Mouse (Mus musculus): ENCODE measurements around the gene Ppia.

GRCm38 (mm10) chr11:6415551-6416404 lies 535 bp downstream of the Ppia start:
- TF ChIP-seq POLR2A (IDR thresholded peaks at IDR 0.05; ENCODE audit: low read depth, low read length) (peak; percentile 91), CTCF (IDR thresholded peaks at IDR 0.05; ENCODE audit: extremely low read depth, insufficient read depth, insufficient read length, insufficient replicate concordance) (no peak)
